Comparison of ENCODE assay signal across 9 mouse cellular contexts in the genomic region with DNA sequence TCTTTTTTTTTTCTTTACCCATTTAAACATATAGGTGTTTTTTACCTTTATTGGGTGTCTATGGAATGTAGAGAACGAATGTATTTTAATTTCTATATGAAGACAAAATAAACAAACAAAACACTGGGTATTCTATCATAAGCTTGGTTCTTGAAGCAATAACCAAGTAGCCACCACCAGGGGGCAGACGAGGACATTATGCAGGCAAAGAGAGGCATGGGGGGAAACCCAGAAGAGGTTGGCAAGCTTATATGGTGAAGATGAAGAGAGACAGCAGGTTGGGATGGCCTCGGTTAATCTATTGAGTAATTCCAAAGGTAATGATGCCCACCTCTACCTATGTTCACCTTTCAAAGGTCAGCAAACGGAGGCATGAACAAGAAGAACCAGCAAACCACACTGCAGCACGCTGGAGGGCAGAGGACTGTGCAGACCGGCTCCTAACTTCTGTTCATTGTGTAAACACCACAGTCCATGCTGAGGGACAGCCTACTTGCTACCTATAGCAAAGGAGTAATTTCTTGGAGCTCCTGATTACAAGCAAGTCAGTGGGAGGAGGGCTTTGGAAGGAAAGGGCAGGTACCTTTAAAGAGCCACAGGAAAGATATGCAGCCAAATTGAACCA. TPM values are rescaled to one million over a fixed set of nuclear protein-coding genes. Genes with fewer than 3 reads are reported as not detected.
DNase-seq lines count a peak whose midpoint lies in the region; ATAC-seq and TF ChIP-seq lines count a peak whose summit lies in the region.
"Had no signal": no experiment of that assay in that cellular context is flagged by ENCODE, and none has a peak within 500 bp of the region (broad histone marks: within the 10 kb centered on the region; RNA-seq: fewer than 3 reads in every experiment).

No protein-coding gene starts in this region.

- peak; percentile 55 for DNase-seq in G1E (ENCODE audit: low spot score)
- peak; percentile 85 for DNase-seq in adrenal gland, postnatal 25 days
- DNase-seq in embryo, embryonic 9.5 days (ENCODE audit: extremely low spot score) = peak; percentile 70
- DNase-seq in heart, postnatal 36 days = peak; percentile 63 to 80
- DNase-seq in layer of hippocampus, postnatal 25 days (ENCODE audit: extremely low spot score in 1 of 2, low spot score in 1 of 2) = peak; percentile 48 to 83
- DNase-seq in right cerebral cortex, postnatal 25 days = peak; percentile 36
- peak; percentile 79 for DNase-seq in urinary bladder, postnatal 14 days (ENCODE audit: low spot score)

- TF ChIP-seq CTCF in G1E (IDR thresholded peaks at IDR 0.05; ENCODE audit: low read depth, low read length) = peak; percentile 39

- no peaks in the 10 kb centered on the region for H3K36me3 ChIP-seq in G1E (replicated peaks)
- H3K36me3 ChIP-seq: lung, embryonic 15.5 days had no signal

- H3K9me3 ChIP-seq in G1E (replicated peaks) = no peaks in the 10 kb centered on the region
- H3K9me3 ChIP-seq: lung, embryonic 15.5 days had no signal

- peaks cover 52% of the 10 kb centered on the region for H3K27me3 ChIP-seq in G1E (ENCODE audit: insufficient read depth, low read length)
- H3K27me3 ChIP-seq: lung, embryonic 15.5 days had no signal

- ATAC-seq in G1E (ENCODE audit: extremely low read depth, insufficient number of reproducible peaks, low FRiP score, poor library complexity, severe bottlenecking) = no peak
- peak; percentile 84 for ATAC-seq in megakaryocyte, adult 5-6 weeks (ENCODE audit: poor library complexity, severe bottlenecking)

- intact Hi-C loops in heart, postnatal 36 days (cut with DNase I) = loop anchor here (1.0 to 2.0 kb wide), 2 partner anchors 143 to 153 kb away; no protein-coding TSS in a partner anchor

- H3K4me3 ChIP-seq in G1E (ENCODE audit: low read depth, low read length) = no peak overlapping the region
- H3K4me3 ChIP-seq: lung, embryonic 15.5 days had no signal

- H3K4me1 ChIP-seq in G1E (ENCODE audit: insufficient read depth, low read depth, low read length) = peaks cover 13% of the 10 kb centered on the region

RNA-seq across cellular contexts. Expression of gene Pkd1l1, which starts 10.3 kb away (rescaled TPM):
- total RNA-seq in G1E (2014; fragmentation: Nextera tagmentation) (0.10 TPM in 1 of 2 replicates, not detected in the other), G1E (2017) (0.16 and 0.41 TPM in 2 replicates)
- polyA plus RNA-seq in G1E (2012) = not detected in 2 replicates
- total RNA-seq in adrenal gland, postnatal 25 days (2021) = 0.06 TPM in 1 of 2 replicates, not detected in the other
- total RNA-seq in heart, postnatal 36 days (2021) = not detected
- not detected for total RNA-seq in layer of hippocampus, postnatal 25 days (2021)
- not detected in 2 replicates for total RNA-seq in megakaryocyte, adult 5-6 weeks (2015)
- total RNA-seq in megakaryocyte, adult 5-6 weeks (2017) = 0.04 TPM in 1 of 2 replicates, not detected in the other

RNA-seq across cellular contexts. Expression of gene Hus1, which starts 27.6 kb away (rescaled TPM):
- total RNA-seq in G1E (2014; fragmentation: Nextera tagmentation) (39.1 and 59.9 TPM in 2 replicates), G1E (2017) (26.4 and 27.5 TPM in 2 replicates)
- 6.9 and 10.2 TPM in 2 replicates for polyA plus RNA-seq in G1E (2012)
- total RNA-seq in adrenal gland, postnatal 25 days (2021) = 10.9 and 13.6 TPM in 2 replicates
- total RNA-seq in heart, postnatal 36 days (2021) = 10 to 100 TPM in 1 of 2 experiments, 1 to 10 TPM in 1; 9.9 to 11.7 TPM
- 10 to 100 TPM; 13.0 to 14.3 TPM for total RNA-seq in layer of hippocampus, postnatal 25 days (2021)
- total RNA-seq in megakaryocyte, adult 5-6 weeks (2015) = 8.7 and 14.4 TPM in 2 replicates
- 8.4 and 8.7 TPM in 2 replicates for total RNA-seq in megakaryocyte, adult 5-6 weeks (2017)
